Comparison of ENCODE assay signal across 9 mouse cellular contexts in genomic region chr1:72640658-72641410, GRCm38 (mm10). TPM values are rescaled to one million over a fixed set of nuclear protein-coding genes. Genes with fewer than 3 reads are reported as not detected.
A peak's percentile ranks its signal among the peaks of the same experiment; 100 is the strongest.
DNase-seq lines count a peak whose midpoint lies in the region; ATAC-seq lines count a peak whose summit lies in the region.
"Had no signal": no experiment of that assay in that cellular context is flagged by ENCODE, and none has a peak within 500 bp of the region (broad histone marks: within the 10 kb centered on the region; RNA-seq: fewer than 3 reads in every experiment).

No protein-coding gene starts in this region.

- peak overlapping the region; percentile 50 for H3K4me3 ChIP-seq in midbrain, embryonic 10.5 days
- peak overlapping the region; percentile 16; the same call in 1 of the 2 replicates for H3K4me3 ChIP-seq in stomach, embryonic 14.5 days (ENCODE audit: low read depth, low read length)
- H3K4me3 ChIP-seq: myocyte had no signal

- H3K9me3 ChIP-seq in midbrain, embryonic 10.5 days (replicated peaks), result no peaks in the 10 kb centered on the region
- H3K9me3 ChIP-seq in stomach, embryonic 14.5 days (ENCODE audit: control insufficient read depth, low read depth, low read length), result no peaks in the 10 kb centered on the region

- no peaks in the 10 kb centered on the region for H3K27me3 ChIP-seq in midbrain, embryonic 10.5 days (ENCODE audit: low read depth, poor library complexity, severe bottlenecking)
- no peaks in the 10 kb centered on the region for H3K27me3 ChIP-seq in stomach, embryonic 14.5 days (ENCODE audit: control insufficient read depth, insufficient read depth, low read length)

- peak; percentile 25 for DNase-seq in adrenal gland, postnatal 25 days
- no peak for DNase-seq in adrenal gland, postnatal 4 days (ENCODE audit: low spot score in 2 of 2)
- DNase-seq in frontal cortex, postnatal 36 days (ENCODE audit: low spot score in 2 of 2), result peak; percentile 57 to 77
- DNase-seq in kidney, adult 11 months, result peak; percentile 9
- peak; percentile 70 to 79 for DNase-seq in left cerebral cortex, postnatal 25 days (ENCODE audit: low spot score in 2 of 2)
- peak; percentile 82 for DNase-seq in midbrain, embryonic 10.5 days (ENCODE audit: low spot score)

- intact Hi-C loops in left cerebral cortex, postnatal 25 days (cut with DNase I), result no loop called here

- H3K9ac ChIP-seq in stomach, embryonic 14.5 days (replicated peaks; ENCODE audit: low read depth, low read length), result no peak overlapping the region

- H3K4me2 ChIP-seq in stomach, embryonic 14.5 days (replicated peaks; ENCODE audit: low read depth, low read length), result peak overlapping the region; percentile 40

- ATAC-seq in common myeloid progenitor, adult 5-6 weeks (replicated peaks; ENCODE audit: low read depth, poor library complexity, severe bottlenecking), result peak; percentile 71
- ATAC-seq in stomach, embryonic 14.5 days (ENCODE audit: insufficient number of reproducible peaks, insufficient read depth, low FRiP score, low read depth), result no peak

- 41% methylated on average over 49 of the region's 49 CpGs for WGBS in midbrain, embryonic 10.5 days
- 40% methylated on average over 49 of the region's 49 CpGs for WGBS in stomach, embryonic 14.5 days

- peak overlapping the region; percentile 72 for H3K27ac ChIP-seq in midbrain, embryonic 10.5 days (replicated peaks)
- H3K27ac ChIP-seq in stomach, embryonic 14.5 days (ENCODE audit: low read length), result no peak overlapping the region

- no peaks in the 10 kb centered on the region; the same call in 1 of the 2 replicates for H3K4me1 ChIP-seq in midbrain, embryonic 10.5 days
- no peaks in the 10 kb centered on the region for H3K4me1 ChIP-seq in stomach, embryonic 14.5 days (ENCODE audit: control insufficient read depth, insufficient read depth, low read length)

- H3K36me3 ChIP-seq in midbrain, embryonic 10.5 days, result no peaks in the 10 kb centered on the region
- no peaks in the 10 kb centered on the region for H3K36me3 ChIP-seq in stomach, embryonic 14.5 days (ENCODE audit: control insufficient read depth, insufficient read depth, low read length)

RNA-seq across cellular contexts. Expression of gene Smarcal1, which starts 57.8 kb away (rescaled TPM):
- total RNA-seq in adrenal gland, postnatal 25 days (2021), result 52.1 and 53.4 TPM in 2 replicates
- total RNA-seq in adrenal gland, postnatal 4 days (2021), result 10 to 100 TPM; 47.5 to 52.2 TPM
- total RNA-seq in common myeloid progenitor, adult 5-6 weeks (2017), result 26.6 and 31.6 TPM in 2 replicates
- total RNA-seq in left cerebral cortex, postnatal 25 days (2021), result 10 to 100 TPM; 58.3 to 61.5 TPM
- polyA plus RNA-seq in midbrain, embryonic 10.5 days (2016; fragmentation: Nextera tagmentation; extraction: Ambion mirVana), result 28.5 and 32.8 TPM in 2 replicates
- polyA plus RNA-seq in stomach, embryonic 14.5 days (2014; fragmentation: Nextera tagmentation; extraction: Ambion mirVana), result 24.3 and 29.2 TPM in 2 replicates

RNA-seq across cellular contexts. Expression of gene Ankar, which starts 59.5 kb away (rescaled TPM):
- total RNA-seq in adrenal gland, postnatal 25 days (2021), result not detected in 2 replicates
- not detected for total RNA-seq in adrenal gland, postnatal 4 days (2021)
- total RNA-seq in common myeloid progenitor, adult 5-6 weeks (2017), result not detected in 2 replicates
- total RNA-seq in left cerebral cortex, postnatal 25 days (2021), result not detected
- polyA plus RNA-seq in midbrain, embryonic 10.5 days (2016; fragmentation: Nextera tagmentation; extraction: Ambion mirVana), result not detected in 2 replicates
- not detected in 2 replicates for polyA plus RNA-seq in stomach, embryonic 14.5 days (2014; fragmentation: Nextera tagmentation; extraction: Ambion mirVana)
- polyA plus RNA-seq: myocyte had no signal

Comparison
In these comparisons a context has a peak if more than half of its experiments do, and no peak if none do; other contexts are left out.
1. DNase-seq: peak in adrenal gland, postnatal 25 days (single experiment), frontal cortex, postnatal 36 days (2 of 2), kidney, adult 11 months (single experiment), left cerebral cortex, postnatal 25 days (2 of 2) and midbrain, embryonic 10.5 days (single experiment); none in adrenal gland, postnatal 4 days (0 of 2).